Mouse (Mus musculus): ENCODE measurements around the gene Gmcl1. TPM values are rescaled to one million over a fixed set of nuclear protein-coding genes. Genes with fewer than 3 reads are reported as not detected.
A peak's percentile ranks its signal among the peaks of the same experiment; 100 is the strongest.

Gmcl1 gene
- total and polyA plus RNA-seq, 2 experiments = 3.4 to 6.4 TPM

GRCm38 (mm10) chr6:86683872-86684654 is 49.1 kb downstream of the Gmcl1 start, which contains the start of gene Snrnp27:
Snrnp27 (minus strand) TSS chr6:86684522.
- H3K27me3 ChIP-seq (ENCODE audit: control insufficient read depth, insufficient read depth, low read length) = no peaks in the 10 kb centered on the region

DNA sequence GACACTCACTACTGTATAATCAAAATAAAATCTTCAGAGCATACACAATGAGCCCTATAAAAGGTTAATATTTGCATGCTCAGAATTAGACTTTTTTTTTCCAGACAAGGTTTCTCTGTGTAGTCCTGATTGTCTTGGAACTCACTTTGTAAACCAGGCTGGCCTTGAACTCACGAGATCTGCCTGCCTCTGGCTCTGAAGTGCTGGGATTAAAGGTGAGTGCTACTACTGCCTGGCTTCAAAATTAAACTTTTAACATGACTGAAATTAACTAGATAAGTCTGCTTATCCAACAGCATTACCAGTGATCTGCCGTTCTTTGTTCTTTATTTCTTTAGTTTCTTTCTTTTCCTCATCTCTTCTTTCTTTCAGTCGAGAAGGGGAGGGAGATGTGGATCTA is 51.9 kb downstream of the Gmcl1 start:
- no peaks in the 10 kb centered on the region for H3K27me3 ChIP-seq (ENCODE audit: control insufficient read depth, insufficient read depth, low read length)
- TF ChIP-seq CTCF (IDR thresholded peaks at IDR 0.05; ENCODE audit: low read depth, low read length) (no peak), POLR2A (IDR thresholded peaks at IDR 0.05; ENCODE audit: extremely low read depth, insufficient read depth, low read length) (no peak)
- peaks cover 32% of the 10 kb centered on the region for H3K36me3 ChIP-seq (ENCODE audit: control insufficient read depth, insufficient read depth, low read length)
- H3K4me3 ChIP-seq (ENCODE audit: insufficient read depth, low read depth, low read length) = no peak overlapping the region
- no peak overlapping the region for H3K9ac ChIP-seq (ENCODE audit: low read depth, low read length)
- DNase-seq (ENCODE audit: extremely low read depth, low read depth, low spot score) = no peak
- H3K79me2 ChIP-seq (ENCODE audit: control insufficient read depth, insufficient read depth, low read length) = no peaks in the 10 kb centered on the region; the same call in 1 of the 2 replicates
- no peak overlapping the region for H3K27ac ChIP-seq (replicated peaks; ENCODE audit: insufficient read depth, low read depth, low read length)
- WGBS = 84% methylated on average over 3 of the region's 3 CpGs
- H3K4me1 ChIP-seq (ENCODE audit: control insufficient read depth, insufficient read depth, low read length) = peaks cover 2% of the 10 kb centered on the region; the same call in 1 of the 2 replicates

More at GRCm38 (mm10) chr6:86683872-86684654, 49.1 kb downstream of the Gmcl1 start, which contains the start of gene Snrnp27:
- DNase-seq (ENCODE audit: extremely low read depth, low read depth, low spot score) = peak; percentile 88
- WGBS = 2% methylated on average over 36 of the region's 36 CpGs
- TF ChIP-seq CTCF (IDR thresholded peaks at IDR 0.05; ENCODE audit: low read depth, low read length) (no peak), POLR2A (IDR thresholded peaks at IDR 0.05; ENCODE audit: extremely low read depth, insufficient read depth, low read length) (peak; percentile 70)
- Histone ChIP-seq H3K4me1 (ENCODE audit: control insufficient read depth, insufficient read depth, low read length) (peaks cover 2% of the 10 kb centered on the region; the same call in 1 of the 2 replicates), H3K9ac (ENCODE audit: low read depth, low read length) (peak within 1 kb of the TSS; percentile 86), H3K27ac (replicated peaks; ENCODE audit: insufficient read depth, low read depth, low read length) (peak within 1 kb of the TSS; percentile 74), H3K36me3 (ENCODE audit: control insufficient read depth, insufficient read depth, low read length) (peaks cover 17% of the 10 kb centered on the region; the same call in 1 of the 2 replicates), H3K4me3 (ENCODE audit: insufficient read depth, low read depth, low read length) (peak within 1 kb of the TSS; percentile 63), H3K79me2 (ENCODE audit: control insufficient read depth, insufficient read depth, low read length) (no peaks in the 10 kb centered on the region; the same call in 1 of the 2 replicates)

GRCm38 (mm10) chr6:86678341-86678740 is 54.8 kb downstream of the Gmcl1 start:
- Histone ChIP-seq H3K36me3 (ENCODE audit: control insufficient read depth, insufficient read depth, low read length) (peaks cover 50% of the 10 kb centered on the region), H3K27ac (replicated peaks; ENCODE audit: insufficient read depth, low read depth, low read length) (no peak overlapping the region), H3K27me3 (ENCODE audit: control insufficient read depth, insufficient read depth, low read length) (no peaks in the 10 kb centered on the region), H3K4me1 (ENCODE audit: control insufficient read depth, insufficient read depth, low read length) (peaks cover 1% of the 10 kb centered on the region; the same call in 1 of the 2 replicates), H3K79me2 (ENCODE audit: control insufficient read depth, insufficient read depth, low read length) (no peaks in the 10 kb centered on the region; the same call in 1 of the 2 replicates), H3K4me3 (ENCODE audit: insufficient read depth, low read depth, low read length) (no peak overlapping the region), H3K9ac (ENCODE audit: low read depth, low read length) (no peak overlapping the region)
- 93% methylated on average over 6 of the region's 6 CpGs for WGBS
- TF ChIP-seq CTCF (IDR thresholded peaks at IDR 0.05; ENCODE audit: low read depth, low read length) = no peak
- no peak for TF ChIP-seq POLR2A (IDR thresholded peaks at IDR 0.05; ENCODE audit: extremely low read depth, insufficient read depth, low read length)
- DNase-seq (ENCODE audit: extremely low read depth, low read depth, low spot score) = no peak

GRCm38 (mm10) chr6:86670873-86671272 is 62.3 kb downstream of the Gmcl1 start:
- H3K9ac ChIP-seq (ENCODE audit: low read depth, low read length) = no peak overlapping the region
- TF ChIP-seq CTCF (IDR thresholded peaks at IDR 0.05; ENCODE audit: low read depth, low read length) (peak; percentile 64), POLR2A (IDR thresholded peaks at IDR 0.05; ENCODE audit: extremely low read depth, insufficient read depth, low read length) (no peak)
- 22% methylated on average over 2 of the region's 2 CpGs for WGBS
- H3K27ac ChIP-seq (replicated peaks; ENCODE audit: insufficient read depth, low read depth, low read length) = no peak overlapping the region
- H3K27me3 ChIP-seq (ENCODE audit: control insufficient read depth, insufficient read depth, low read length) = no peaks in the 10 kb centered on the region
- DNase-seq (ENCODE audit: extremely low read depth, low read depth, low spot score) = peak; percentile 82
- no peak overlapping the region for H3K4me3 ChIP-seq (ENCODE audit: insufficient read depth, low read depth, low read length)
- peaks cover 8% of the 10 kb centered on the region for H3K4me1 ChIP-seq (ENCODE audit: control insufficient read depth, insufficient read depth, low read length)
- H3K36me3 ChIP-seq (ENCODE audit: control insufficient read depth, insufficient read depth, low read length) = peaks cover 17% of the 10 kb centered on the region
- H3K79me2 ChIP-seq (ENCODE audit: control insufficient read depth, insufficient read depth, low read length) = peaks cover 4% of the 10 kb centered on the region; the same call in 1 of the 2 replicates

DNA sequence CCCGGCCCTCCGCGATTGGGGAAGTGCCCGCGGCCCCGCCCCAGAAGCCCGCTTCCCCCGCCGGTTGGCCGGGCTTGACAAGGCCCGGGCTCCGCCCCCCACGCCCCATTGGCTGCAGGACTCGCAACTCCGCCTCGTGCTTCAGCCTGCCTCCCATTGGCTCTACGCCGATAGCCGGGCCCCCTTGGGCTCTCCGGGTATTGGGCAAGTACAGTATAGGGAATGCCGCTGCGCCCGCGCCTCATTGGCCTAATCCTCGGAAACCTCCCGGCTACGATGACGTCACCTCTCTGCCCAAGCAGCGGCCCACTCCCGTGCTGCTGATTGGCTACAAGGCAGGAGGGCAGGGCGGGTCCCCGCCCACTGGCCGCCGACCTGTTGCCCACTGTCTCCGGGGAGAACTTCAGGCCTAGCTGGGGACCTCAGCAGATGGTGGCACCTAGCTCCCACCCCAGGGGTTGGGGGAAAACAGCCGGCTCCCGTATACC is 63.9 kb downstream of the Gmcl1 start:
- peaks cover 4% of the 10 kb centered on the region; the same call in 1 of the 2 replicates for H3K79me2 ChIP-seq (ENCODE audit: control insufficient read depth, insufficient read depth, low read length)
- peak; percentile 98 for DNase-seq (ENCODE audit: extremely low read depth, low read depth, low spot score)
- peak overlapping the region; percentile 75 for H3K9ac ChIP-seq (ENCODE audit: low read depth, low read length)
- H3K27me3 ChIP-seq (ENCODE audit: control insufficient read depth, insufficient read depth, low read length) = no peaks in the 10 kb centered on the region
- peak overlapping the region; percentile 66 for H3K4me3 ChIP-seq (ENCODE audit: insufficient read depth, low read depth, low read length)
- peak overlapping the region; percentile 81 for H3K27ac ChIP-seq (replicated peaks; ENCODE audit: insufficient read depth, low read depth, low read length)
- H3K4me1 ChIP-seq (ENCODE audit: control insufficient read depth, insufficient read depth, low read length) = peaks cover 12% of the 10 kb centered on the region
- peaks cover 6% of the 10 kb centered on the region; the same call in 1 of the 2 replicates for H3K36me3 ChIP-seq (ENCODE audit: control insufficient read depth, insufficient read depth, low read length)
- 2% methylated on average over 37 of the region's 37 CpGs for WGBS
- peak; percentile 74 for TF ChIP-seq POLR2A (IDR thresholded peaks at IDR 0.05; ENCODE audit: extremely low read depth, insufficient read depth, low read length)
- TF ChIP-seq CTCF (IDR thresholded peaks at IDR 0.05; ENCODE audit: low read depth, low read length) = no peak
